Mouse (Mus musculus): ENCODE results near the gene Nr1h3. TPM values are rescaled to one million over a fixed set of nuclear protein-coding genes. Genes with fewer than 3 reads are reported as not detected.

Nr1h3 gene
- total RNA-seq, 1 experiment from 2014 or later, result 13.1 TPM

DNA sequence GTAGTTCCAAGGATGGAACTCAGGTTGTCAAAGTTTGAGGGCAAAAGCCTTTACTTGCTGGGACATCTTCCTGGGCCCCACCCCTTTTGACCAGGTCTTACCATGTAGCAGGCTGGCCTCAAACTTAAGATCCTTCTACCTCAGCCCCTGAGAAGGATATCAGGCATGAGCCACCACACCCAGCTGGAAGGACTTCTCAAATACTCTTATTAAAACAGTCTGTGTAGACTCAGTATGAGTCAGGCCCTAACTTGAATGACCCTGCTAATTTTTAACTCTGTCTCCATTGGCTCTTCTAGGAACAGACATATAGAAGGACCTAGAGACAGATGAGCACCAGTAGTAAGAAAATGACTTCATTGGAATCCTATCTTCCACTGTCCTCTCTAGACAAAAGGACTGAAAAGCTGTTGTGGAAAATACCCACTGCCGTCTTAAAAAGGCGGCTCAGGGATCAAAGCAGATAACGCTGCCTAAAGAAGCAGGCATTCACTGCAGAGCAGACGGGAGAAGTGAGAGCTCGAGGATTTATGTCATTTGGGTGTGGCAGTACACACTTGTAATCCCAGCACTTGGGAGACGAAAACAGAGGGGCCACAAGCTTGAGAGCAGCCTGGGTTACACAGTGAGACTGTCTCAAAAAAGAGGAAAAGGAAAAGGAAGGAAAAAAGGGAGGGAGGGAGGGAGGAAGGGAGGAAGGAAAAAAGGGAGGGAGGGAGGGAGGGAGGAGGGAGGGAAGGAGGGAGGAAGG is 45.5 kb downstream of the Nr1h3 start:
- no peak for ATAC-seq (replicated peaks; ENCODE audit: insufficient number of reproducible peaks, low FRiP score, low TSS enrichment, poor library complexity, severe bottlenecking)

DNA sequence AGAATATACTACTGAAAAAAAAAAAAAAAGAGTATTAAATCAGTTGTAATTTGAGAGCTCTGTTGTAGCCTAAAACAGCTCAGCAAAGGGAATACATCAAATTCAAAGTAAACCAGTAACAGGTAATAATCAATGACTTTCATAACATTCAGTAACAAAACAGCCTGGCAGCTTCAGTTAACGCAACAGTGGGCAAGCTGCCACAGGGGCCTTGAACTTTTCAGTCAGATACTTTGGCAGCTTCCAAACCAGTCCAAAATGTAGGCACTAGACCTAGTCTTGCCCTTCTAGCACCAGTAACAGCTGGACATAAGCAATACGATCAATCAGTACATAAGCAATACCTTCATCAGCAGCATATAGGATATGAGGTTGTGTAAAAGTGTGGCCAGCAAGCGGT is 48.5 kb downstream of the Nr1h3 start:
- no peak for ATAC-seq (replicated peaks; ENCODE audit: insufficient number of reproducible peaks, low FRiP score, low TSS enrichment, poor library complexity, severe bottlenecking)

DNA sequence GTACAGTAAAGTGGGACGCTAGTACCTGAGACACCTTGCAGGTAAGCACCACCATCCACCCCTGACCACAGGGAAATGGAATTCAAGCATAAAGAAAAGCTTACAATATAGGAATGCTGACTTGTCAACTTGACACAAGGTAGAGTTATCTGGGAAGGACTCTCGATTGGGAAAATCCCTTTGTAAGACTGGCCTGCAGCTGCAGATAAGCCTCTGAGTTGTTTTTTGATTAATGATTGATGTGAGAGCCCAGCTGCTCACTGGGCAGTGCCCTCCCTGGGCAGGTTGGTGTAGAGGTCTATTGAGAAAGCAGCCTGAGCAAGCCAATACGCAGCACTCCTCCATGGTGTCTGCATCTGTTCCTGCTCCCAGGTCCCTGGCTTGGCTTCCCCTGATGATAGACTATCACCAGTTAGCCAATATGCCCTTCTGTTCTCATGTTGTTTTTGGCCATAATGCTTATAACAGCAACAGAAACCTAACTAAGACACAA is 49.7 kb downstream of the Nr1h3 start:
- ATAC-seq (replicated peaks; ENCODE audit: insufficient number of reproducible peaks, low FRiP score, low TSS enrichment, poor library complexity, severe bottlenecking), result no peak

DNA sequence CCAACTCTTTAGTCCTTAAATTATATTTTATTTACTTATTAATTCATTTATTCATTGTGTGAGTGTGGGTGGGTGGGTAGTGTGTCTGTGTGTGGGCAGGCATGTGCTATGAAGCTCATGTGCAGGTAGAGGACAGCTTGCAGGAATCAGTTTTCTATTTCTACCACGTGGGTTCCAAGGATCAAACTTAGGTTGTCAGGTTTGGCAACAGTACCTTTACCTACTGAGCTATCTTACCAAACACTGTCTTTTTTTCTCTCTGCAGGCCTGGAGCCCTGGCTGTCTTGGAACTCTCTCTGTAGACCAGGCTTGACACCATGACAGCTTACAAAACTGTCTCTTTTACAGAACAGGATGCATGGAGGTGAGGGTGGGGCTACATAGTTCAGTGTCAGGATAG is 51.3 kb downstream of the Nr1h3 start:
- no peak for ATAC-seq (replicated peaks; ENCODE audit: insufficient number of reproducible peaks, low FRiP score, low TSS enrichment, poor library complexity, severe bottlenecking)

DNA sequence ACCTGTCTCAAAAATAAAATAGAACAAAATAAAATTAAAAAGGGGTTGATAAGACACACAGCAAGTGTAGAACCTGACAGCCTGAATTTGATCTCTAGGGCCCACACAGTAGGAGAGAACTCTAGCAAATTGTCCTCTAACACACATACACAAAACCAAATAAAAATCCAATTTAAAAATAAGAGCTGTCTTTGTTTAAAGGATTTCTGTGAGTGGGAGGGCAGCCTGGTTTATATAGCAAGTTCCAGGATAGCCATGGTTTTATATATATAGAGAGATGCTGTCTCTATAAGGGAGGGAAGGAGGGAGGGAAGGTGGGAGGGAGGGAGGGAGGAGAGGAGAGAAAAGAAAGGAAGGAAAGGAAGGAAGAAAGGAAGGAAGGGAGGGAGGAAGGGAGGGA is 54.5 kb downstream of the Nr1h3 start:
- ATAC-seq (replicated peaks; ENCODE audit: insufficient number of reproducible peaks, low FRiP score, low TSS enrichment, poor library complexity, severe bottlenecking), result no peak

DNA sequence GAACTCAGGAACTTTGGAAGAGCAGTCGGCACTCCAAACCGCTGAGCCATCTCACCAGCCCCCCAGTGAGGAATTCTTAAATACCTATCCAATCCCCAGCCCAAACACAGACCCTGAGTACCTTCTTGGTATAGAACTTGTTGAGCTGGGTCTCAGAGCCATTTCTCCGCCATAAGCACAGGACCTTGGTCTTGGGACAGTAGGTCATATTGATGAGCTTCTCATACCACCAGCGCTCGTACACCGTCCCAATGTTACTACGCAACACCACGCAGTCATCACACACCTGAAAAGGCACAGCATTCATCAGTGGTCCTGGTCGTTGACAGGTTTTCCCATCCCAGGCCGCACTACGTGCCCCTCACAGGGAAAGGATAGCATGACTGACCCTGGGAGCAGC is 59.2 kb downstream of the Nr1h3 start:
- ATAC-seq (replicated peaks; ENCODE audit: insufficient number of reproducible peaks, low FRiP score, low TSS enrichment, poor library complexity, severe bottlenecking), result no peak

DNA sequence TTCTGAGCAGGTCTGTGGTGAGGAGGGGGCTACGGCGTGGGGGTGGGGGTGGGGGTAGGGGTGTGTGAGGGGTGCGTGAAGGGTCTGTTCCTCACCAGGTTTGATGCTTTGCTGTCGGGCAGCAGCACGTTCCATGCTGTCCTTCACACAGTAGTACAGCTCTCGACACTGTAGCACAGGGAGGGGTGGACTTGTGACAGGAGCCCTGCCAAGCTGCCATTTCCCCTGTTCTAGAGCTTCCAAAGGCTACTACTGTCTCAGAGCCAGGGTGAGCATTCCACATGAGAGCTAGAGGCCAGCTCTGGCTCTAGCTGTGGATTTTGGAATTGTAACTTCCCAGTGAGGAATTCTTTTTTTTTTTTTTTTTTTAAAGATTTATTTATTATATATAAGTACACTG is 59.7 kb downstream of the Nr1h3 start:
- ATAC-seq (replicated peaks; ENCODE audit: insufficient number of reproducible peaks, low FRiP score, low TSS enrichment, poor library complexity, severe bottlenecking), result no peak

DNA sequence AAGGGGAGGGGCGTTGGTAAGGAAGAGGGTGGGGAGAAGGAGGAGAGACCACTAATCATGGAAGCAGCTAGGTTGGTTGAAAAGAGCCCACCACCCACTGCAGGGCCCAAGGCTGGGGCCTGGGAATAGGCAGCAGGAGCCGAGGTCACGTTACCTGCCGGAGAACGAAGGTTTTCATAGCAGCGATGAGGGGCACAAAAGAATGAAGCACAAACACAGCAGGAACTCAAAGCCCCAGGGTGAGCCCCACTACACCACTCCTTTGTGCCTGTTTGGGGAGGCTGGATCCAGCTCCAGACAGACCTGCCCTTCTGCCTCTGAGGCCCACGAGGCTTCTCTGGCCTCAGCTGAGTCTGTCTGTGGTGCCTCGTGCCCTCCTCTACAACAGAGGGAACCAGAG is 62.9 kb downstream of the Nr1h3 start:
- no peak for ATAC-seq (replicated peaks; ENCODE audit: insufficient number of reproducible peaks, low FRiP score, low TSS enrichment, poor library complexity, severe bottlenecking)

DNA sequence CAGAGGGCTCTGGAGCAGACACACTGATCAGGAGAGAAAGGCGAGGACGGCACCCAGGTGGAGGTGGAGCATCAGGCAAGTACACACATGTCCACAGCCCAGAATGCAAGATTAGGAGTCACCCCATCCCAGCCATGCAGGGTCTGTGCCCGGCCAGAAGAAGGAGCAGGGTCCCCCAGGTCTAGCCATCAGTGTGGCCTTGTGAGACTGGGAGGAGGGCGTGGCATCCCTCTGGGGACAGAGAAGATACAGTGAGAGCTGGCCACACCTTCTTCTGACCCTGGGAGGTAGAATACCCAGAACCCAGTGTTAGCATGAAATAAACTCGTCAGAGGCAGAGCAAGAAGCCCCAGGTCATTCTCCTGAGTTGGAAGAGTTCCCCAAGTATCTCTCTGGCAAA is 63.3 kb downstream of the Nr1h3 start:
- no peak for ATAC-seq (replicated peaks; ENCODE audit: insufficient number of reproducible peaks, low FRiP score, low TSS enrichment, poor library complexity, severe bottlenecking)

DNA sequence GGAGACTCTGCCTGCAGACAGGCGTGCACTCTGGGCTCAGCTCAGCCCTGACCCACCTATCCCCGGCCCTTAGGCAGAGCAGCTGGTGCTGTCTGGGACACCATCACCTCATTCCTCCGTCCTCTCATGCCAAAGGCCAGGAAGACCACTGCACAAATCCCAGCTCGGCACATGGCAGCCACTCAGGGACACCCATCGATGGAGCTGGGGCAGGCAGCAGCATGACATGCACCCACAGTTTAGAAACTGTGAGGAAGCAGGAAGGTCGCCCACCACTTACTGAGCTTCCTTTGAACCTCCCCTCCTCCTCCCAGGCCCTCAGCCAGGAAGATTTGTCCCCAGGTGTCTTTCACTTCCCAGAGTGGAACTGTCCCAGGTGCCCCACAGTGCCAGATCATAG is 65.2 kb downstream of the Nr1h3 start:
- ATAC-seq (replicated peaks; ENCODE audit: insufficient number of reproducible peaks, low FRiP score, low TSS enrichment, poor library complexity, severe bottlenecking), result no peak

DNA sequence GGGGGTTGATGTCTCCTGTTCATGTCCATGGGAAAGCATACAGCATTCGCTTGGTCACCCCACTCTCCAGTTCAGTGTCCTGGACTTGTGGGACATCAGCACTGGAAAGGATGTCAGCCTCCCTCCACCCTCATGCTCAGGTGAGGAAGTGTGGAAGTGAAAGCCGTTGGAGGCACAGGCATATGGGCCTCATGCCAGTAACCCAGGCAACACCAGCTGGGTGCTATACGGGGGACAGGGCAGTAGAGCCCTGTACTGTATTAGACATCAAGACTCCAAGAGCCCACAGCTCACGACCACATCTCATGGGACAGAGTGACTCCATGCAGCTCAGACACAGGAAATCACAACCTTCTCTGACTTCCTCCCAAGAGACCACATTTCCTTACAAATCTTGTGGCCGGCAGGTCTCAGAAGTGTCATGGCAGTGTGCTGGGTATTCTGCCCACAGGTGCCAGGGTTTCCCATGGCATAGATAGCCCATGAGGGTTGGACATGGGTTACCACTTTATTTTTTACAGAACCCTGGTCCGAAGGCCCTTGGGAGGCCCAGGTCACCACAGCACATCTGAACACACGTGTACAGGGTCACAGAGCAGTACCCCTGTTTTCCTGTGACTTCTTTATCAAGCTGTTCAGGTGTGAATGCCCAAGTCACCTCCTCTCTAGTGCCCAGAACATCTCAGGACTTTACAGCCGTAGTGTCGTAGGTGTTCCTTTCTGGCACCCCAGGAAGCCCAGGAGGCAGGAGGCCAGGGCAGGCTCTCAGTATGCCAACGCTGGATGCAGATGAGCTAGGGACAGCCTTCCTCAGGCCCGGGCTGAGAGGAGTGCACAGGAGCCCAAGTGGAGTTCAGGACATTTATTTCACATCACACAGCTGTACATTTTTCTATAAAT is 65.9 kb downstream of the Nr1h3 start:
- ATAC-seq (replicated peaks; ENCODE audit: insufficient number of reproducible peaks, low FRiP score, low TSS enrichment, poor library complexity, severe bottlenecking), result no peak

Other genes starting within 250 kb of the Nr1h3 start
- 4.3 TPM in 1 of 3 replicates, not detected in the others for gene Rapsn, start 167.2 kb downstream of the Nr1h3 start, total RNA-seq (2017)
- gene Psmc3, start 148.8 kb downstream of the Nr1h3 start, total RNA-seq (2017), result 235 to 255 TPM (median 248 TPM) in 3 replicates
- gene Slc39a13, start 132.4 kb downstream of the Nr1h3 start, total RNA-seq (2017), result 15.6 to 33.3 TPM (median 26.7 TPM) in 3 replicates
- 306 to 616 TPM (median 505 TPM) in 3 replicates for gene Spi1, start 120.4 kb downstream of the Nr1h3 start, total RNA-seq (2017)
- 1.4 to 5.2 TPM (median 3.7 TPM) in 3 replicates for gene Mybpc3, start 84.7 kb downstream of the Nr1h3 start, total RNA-seq (2017)
- 66.0 to 190 TPM (median 155 TPM) in 3 replicates for gene Madd, start 19.0 kb downstream of the Nr1h3 start, total RNA-seq (2017)
- gene Acp2, start 51 bp upstream of the Nr1h3 start, total RNA-seq (2017), result 16.0 to 20.6 TPM (median 17.2 TPM) in 3 replicates
- 8.5 to 15.4 TPM (median 8.8 TPM) in 3 replicates for gene Ddb2, start 34.1 kb upstream of the Nr1h3 start, total RNA-seq (2017)
- gene Pacsin3, start 53.1 kb upstream of the Nr1h3 start, total RNA-seq (2017), result 0.53 TPM in 1 of 3 replicates, not detected in the others
- 34.0 to 45.8 TPM (median 35.3 TPM) in 3 replicates for gene Arfgap2, start 62.1 kb upstream of the Nr1h3 start, total RNA-seq (2017)
- 4.0 to 12.7 TPM (median 5.5 TPM) in 3 replicates for gene 1110051M20Rik, start 241.9 kb upstream of the Nr1h3 start, total RNA-seq (2017)